Mouse (Mus musculus): ENCODE measurements around the gene Asb5.

DNA sequence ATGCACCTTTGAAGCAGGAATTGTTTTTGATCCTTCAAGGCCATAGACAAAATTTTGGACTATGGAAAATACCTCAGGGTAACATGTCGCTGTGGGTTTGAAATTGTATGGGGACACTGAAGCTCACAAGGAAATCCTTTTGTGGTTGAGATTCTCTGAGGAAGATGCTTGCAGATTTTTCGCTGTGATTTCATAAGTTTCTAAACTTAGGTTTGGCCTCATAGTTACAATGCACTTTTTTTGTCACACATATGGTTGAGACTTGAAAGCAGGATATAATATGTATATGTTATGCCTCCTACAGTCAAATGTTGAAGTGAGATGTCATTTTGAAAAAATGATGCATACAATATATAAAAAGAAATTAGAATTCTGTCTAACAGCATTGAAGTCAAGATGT, 25.5 kb downstream of the Asb5 start:
- TF ChIP-seq GATA1 (IDR thresholded peaks at IDR 0.05; ENCODE audit: low read depth, low read length) (no peak), GABPA (IDR thresholded peaks at IDR 0.05; ENCODE audit: low read depth, low read length) (no peak)
